Mouse (Mus musculus) heart, adult 2 months (tissue): ENCODE data around the gene Zfp503. TPM values are rescaled to one million over a fixed set of nuclear protein-coding genes. Genes with fewer than 3 reads are reported as not detected.

ENCODE experiments used
- DNase-seq, 2 experiments: peaks; one replicate each; pipeline ENCODE4 v3.0.0; 2021
- H3K27ac ChIP-seq: fragments of 200-600 bp; 2 replicates; pipeline ENCODE4 v1.8.1; 2022
- H3K27me3 ChIP-seq: fragments of 200-500 bp; 2 replicates; pipeline ENCODE4 v1.6.1; 2012; ENCODE audit warnings: mild to moderate bottlenecking, low read length, inconsistent platforms, mixed read lengths; ENCODE audit not compliant: control insufficient read depth, insufficient read depth
- H3K36me3 ChIP-seq: fragments of 200-500 bp; 2 replicates; pipeline ENCODE4 v1.6.1; 2012; ENCODE audit warnings: low read length, inconsistent platforms; ENCODE audit not compliant: control insufficient read depth, insufficient read depth
- H3K4me1 ChIP-seq: fragments of 200-500 bp; 2 replicates; pipeline ENCODE4 v1.6.1; 2011; ENCODE audit warnings: low read length; ENCODE audit not compliant: control insufficient read depth, insufficient read depth
- H3K4me3 ChIP-seq: fragments of 200-600 bp; 2 replicates; pipeline ENCODE4 v1.8.1; 2022
- H3K79me2 ChIP-seq: fragments of 200-500 bp; replicated peaks from 2 replicates; pipeline ENCODE4 v1.6.1; 2012; ENCODE audit warnings: mild to moderate bottlenecking, inconsistent platforms, low read length, moderate library complexity, mixed read lengths; ENCODE audit not compliant: control insufficient read depth, insufficient read depth
- H3K9ac ChIP-seq: fragments of 200-500 bp; 2 replicates; pipeline ENCODE4 v1.6.1; 2012; ENCODE audit warnings: low read depth, mild to moderate bottlenecking, control low read depth, inconsistent platforms, low read length, mixed read lengths
- CTCF ChIP-seq: fragments of 200-600 bp; IDR thresholded peaks from 2 replicates; pipeline ENCODE4 v1.8.1; 2022; ENCODE audit warnings: antibody characterized with exemption, mild to moderate bottlenecking, moderate library complexity
- EP300 ChIP-seq: fragments of 200-500 bp; IDR thresholded peaks from 2 replicates; pipeline ENCODE4 v1.6.1; 2011; ENCODE audit warnings: low read depth, low read length, control low read depth; ENCODE audit not compliant: insufficient read depth
- POLR2A ChIP-seq: fragments of 200-500 bp; IDR thresholded peaks from 2 replicates; pipeline ENCODE4 v1.6.1; 2011; ENCODE audit warnings: mild to moderate bottlenecking, low read depth, low read length, control low read depth; ENCODE audit not compliant: insufficient read depth
- WGBS: fragments of 180-500 bp; shearing (Covaris S2); methylation state at CpG from one replicate; pipeline ENCODE4 v1.1.7; 2018; 5-methylcytosine and 5-hydroxymethylcytosine counted together
- intact Hi-C: fragments of 180-260 bp; cut with DNase I; formaldehyde crosslinking; loops from one replicate; pipeline ENCODE4 v1.15.1; 2025
- polyA plus RNA-seq: library from polyadenylated mRNA; depleted of rRNA; stranded (reverse); fragments of >200 nt; gene quantifications from 2 replicates; pipeline ENCODE4 v1.2.3, GENCODE M21; 2012
- total RNA-seq, 2 experiments: library from RNA; stranded (reverse); gene quantifications; 2 replicates each; pipeline ENCODE4 v1.2.3; 2021

Gene Zfp503
- total and polyA plus RNA-seq, 3 experiments: 1.4 to 1.5 (median 1.5) TPM

- TF ChIP-seq CTCF: no peak
- TF ChIP-seq POLR2A: no peak
- TF ChIP-seq EP300: no peak
- Histone ChIP-seq H3K27me3 (no peaks in the 10 kb centered on the region), H3K27ac (peak overlapping the region; percentile 38), H3K36me3 (no peaks in the 10 kb centered on the region), H3K79me2 (no peaks in the 10 kb centered on the region), H3K4me1 (peaks cover under 1% of the 10 kb centered on the region), H3K9ac (no peak overlapping the region), H3K4me3 (no peak overlapping the region)
- 41% methylated on average over 4 of the region's 4 CpGs for WGBS
- intact Hi-C loops: no loop called here
- no peak for DNase-seq
Measured at GRCm38 (mm10) chr14:22014781-22015180, 25.4 kb upstream of the Zfp503 start.

GRCm38 (mm10) chr14:22014315-22014714 is 24.9 kb upstream of the Zfp503 start:
- intact Hi-C loops: no loop called here
- no peak for DNase-seq
- H3K4me1 ChIP-seq: no peaks in the 10 kb centered on the region; the same call in none of the 2 replicates
- 72% methylated on average over 5 of the region's 5 CpGs for WGBS
- no peak overlapping the region for H3K4me3 ChIP-seq
- peak overlapping the region; percentile 38 for H3K27ac ChIP-seq
- no peaks in the 10 kb centered on the region for H3K79me2 ChIP-seq
- no peaks in the 10 kb centered on the region for H3K27me3 ChIP-seq
- no peak overlapping the region for H3K9ac ChIP-seq
- TF ChIP-seq POLR2A (no peak), CTCF (no peak), EP300 (no peak)
- H3K36me3 ChIP-seq: no peaks in the 10 kb centered on the region

DNA sequence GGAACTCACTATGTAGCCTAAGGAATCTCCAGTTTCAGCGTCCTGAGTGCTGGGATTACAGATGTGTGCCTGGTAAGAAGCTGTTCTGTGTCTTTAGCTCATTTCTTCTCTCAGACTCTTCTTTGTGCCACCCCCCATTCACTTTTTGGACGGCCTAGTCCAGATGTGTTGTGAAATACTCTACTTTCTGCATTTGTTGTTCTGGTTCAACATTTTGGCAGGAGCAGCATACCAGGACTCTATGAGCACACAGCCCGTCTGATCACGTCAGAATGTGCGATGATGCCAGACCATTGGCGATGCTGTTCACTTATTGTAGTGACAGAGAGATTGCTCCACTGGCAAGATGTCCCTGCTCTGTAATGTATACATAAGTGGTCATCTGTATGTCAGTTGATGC is 17.6 kb upstream of the Zfp503 start:
- Histone ChIP-seq H3K27me3 (no peaks in the 10 kb centered on the region), H3K27ac (no peak overlapping the region), H3K4me3 (no peak overlapping the region), H3K79me2 (no peaks in the 10 kb centered on the region), H3K4me1 (no peaks in the 10 kb centered on the region), H3K9ac (no peak overlapping the region), H3K36me3 (no peaks in the 10 kb centered on the region)
- no peak for DNase-seq
- WGBS: 86% methylated on average over 6 of the region's 6 CpGs
- intact Hi-C loops: no loop called here
- TF ChIP-seq POLR2A (no peak), CTCF (no peak), EP300 (no peak)

DNA sequence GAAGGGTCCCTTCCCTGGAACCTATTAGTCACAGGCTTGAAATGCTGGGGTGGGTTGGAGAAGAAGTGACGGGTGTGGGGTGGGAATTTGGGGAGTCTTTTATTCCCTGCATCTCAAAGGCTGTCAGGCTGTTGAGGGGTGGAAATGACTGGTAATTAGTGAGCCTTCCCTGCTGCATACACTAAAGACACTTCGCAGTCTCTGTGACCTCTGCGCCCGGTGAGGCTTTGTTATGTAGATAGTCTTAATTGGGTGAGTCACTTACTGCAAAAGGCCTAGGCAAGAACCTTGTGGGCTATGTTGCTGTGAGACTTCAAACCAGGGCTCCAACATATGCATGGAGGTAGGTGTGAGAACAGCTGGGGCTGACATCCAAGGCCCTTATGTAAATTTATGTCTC is 15.5 kb upstream of the Zfp503 start:
- no peaks in the 10 kb centered on the region for H3K36me3 ChIP-seq
- DNase-seq: no peak
- WGBS: 75% methylated on average over 4 of the region's 4 CpGs
- no peaks in the 10 kb centered on the region for H3K79me2 ChIP-seq
- H3K4me3 ChIP-seq: no peak overlapping the region
- intact Hi-C loops: no loop called here
- no peaks in the 10 kb centered on the region for H3K4me1 ChIP-seq
- H3K9ac ChIP-seq: no peak overlapping the region
- TF ChIP-seq POLR2A: no peak
- TF ChIP-seq CTCF: no peak
- no peak for TF ChIP-seq EP300
- no peak overlapping the region for H3K27ac ChIP-seq
- no peaks in the 10 kb centered on the region for H3K27me3 ChIP-seq

GRCm38 (mm10) chr14:22003631-22004030 is 14.2 kb upstream of the Zfp503 start:
- Histone ChIP-seq H3K27me3 (no peaks in the 10 kb centered on the region), H3K79me2 (no peaks in the 10 kb centered on the region), H3K4me3 (no peak overlapping the region), H3K4me1 (no peaks in the 10 kb centered on the region), H3K9ac (no peak overlapping the region), H3K27ac (no peak overlapping the region), H3K36me3 (no peaks in the 10 kb centered on the region)
- 69% methylated on average over 4 of the region's 4 CpGs for WGBS
- intact Hi-C loops: no loop called here
- no peak for TF ChIP-seq POLR2A
- no peak for TF ChIP-seq CTCF
- TF ChIP-seq EP300: no peak
- no peak for DNase-seq

- no peak overlapping the region for H3K9ac ChIP-seq
Measured at GRCm38 (mm10) chr14:22003231-22003630, 13.8 kb upstream of the Zfp503 start.

More at GRCm38 (mm10) chr14:22003231-22003630, 13.8 kb upstream of the Zfp503 start:
- Histone ChIP-seq H3K27ac (no peak overlapping the region), H3K79me2 (no peaks in the 10 kb centered on the region), H3K4me3 (no peak overlapping the region), H3K36me3 (no peaks in the 10 kb centered on the region), H3K27me3 (no peaks in the 10 kb centered on the region), H3K4me1 (no peaks in the 10 kb centered on the region)
- TF ChIP-seq POLR2A (no peak), EP300 (no peak), CTCF (no peak)
- WGBS: 39% methylated on average over 1 of the region's 1 CpGs
- DNase-seq: no peak
- intact Hi-C loops: no loop called here
